Comparison of ENCODE assay signal across 15 mouse cellular contexts in genomic region chr1:153329306-153329705, GRCm38 (mm10). TPM values are rescaled to one million over a fixed set of nuclear protein-coding genes. Genes with fewer than 3 reads are reported as not detected.
A peak's percentile ranks its signal among the peaks of the same experiment; 100 is the strongest.
DNase-seq lines count a peak whose midpoint lies in the region; ATAC-seq and TF ChIP-seq lines count a peak whose summit lies in the region.
"Had no signal": no experiment of that assay in that cellular context is flagged by ENCODE, and none has a peak within 500 bp of the region (broad histone marks: within the 10 kb centered on the region; RNA-seq: fewer than 3 reads in every experiment).

No protein-coding gene starts in this region.

- H3K9me3 ChIP-seq in hindbrain, postnatal 0 days (ENCODE audit: low read length): no peaks in the 10 kb centered on the region
- H3K9me3 ChIP-seq in hindbrain, embryonic 12.5 days (replicated peaks): no peaks in the 10 kb centered on the region
- H3K9me3 ChIP-seq in midbrain, embryonic 11.5 days (ENCODE audit: control insufficient read depth, low read length): no peaks in the 10 kb centered on the region
- no peaks in the 10 kb centered on the region for H3K9me3 ChIP-seq in midbrain, embryonic 16.5 days (replicated peaks; ENCODE audit: control insufficient read depth, low read length, poor library complexity, severe bottlenecking)
- no peaks in the 10 kb centered on the region for H3K9me3 ChIP-seq in stomach, embryonic 14.5 days (ENCODE audit: control insufficient read depth, low read depth, low read length)
- H3K9me3 ChIP-seq: forebrain, embryonic 13.5 days had no signal

- ATAC-seq in hindbrain, postnatal 0 days: no peak
- ATAC-seq in hindbrain, embryonic 12.5 days (ENCODE audit: low FRiP score): no peak
- ATAC-seq in midbrain, embryonic 11.5 days (ENCODE audit: low FRiP score): no peak
- no peak for ATAC-seq in midbrain, embryonic 16.5 days
- ATAC-seq in stomach, embryonic 14.5 days (ENCODE audit: insufficient number of reproducible peaks, insufficient read depth, low FRiP score, low read depth): no peak
- ATAC-seq: forebrain, embryonic 13.5 days had no signal

- intact Hi-C loops in gastrocnemius, adult 2 months (cut with DNase I): no loop called here
- intact Hi-C loops in gastrocnemius, postnatal 14 days (cut with DNase I; ENCODE audit: low total_unique reads): loop anchor here (10.0 kb wide), 1 partner anchor 55 kb away; no protein-coding TSS in a partner anchor

- no peak overlapping the region for H3K9ac ChIP-seq in hindbrain, postnatal 0 days (replicated peaks; ENCODE audit: low read length)
- no peak overlapping the region for H3K9ac ChIP-seq in hindbrain, embryonic 12.5 days
- H3K9ac ChIP-seq in midbrain, embryonic 11.5 days (ENCODE audit: low read length): no peak overlapping the region
- H3K9ac ChIP-seq in midbrain, embryonic 16.5 days (ENCODE audit: low read depth, low read length): no peak overlapping the region
- no peak overlapping the region for H3K9ac ChIP-seq in stomach, embryonic 14.5 days (replicated peaks; ENCODE audit: low read depth, low read length)

- no peak for TF ChIP-seq CTCF in gastrocnemius, adult 2 months (IDR thresholded peaks at IDR 0.05)
- TF ChIP-seq CTCF in hindbrain, postnatal 0 days (IDR thresholded peaks at IDR 0.05; ENCODE audit: low read depth): no peak

- peak overlapping the region; percentile 98 for H3K27ac ChIP-seq in gastrocnemius, adult 2 months
- H3K27ac ChIP-seq in hindbrain, postnatal 0 days: no peak overlapping the region
- no peak overlapping the region for H3K27ac ChIP-seq in hindbrain, embryonic 12.5 days
- no peak overlapping the region for H3K27ac ChIP-seq in midbrain, embryonic 11.5 days (ENCODE audit: low read depth, low read length)
- H3K27ac ChIP-seq in midbrain, embryonic 16.5 days (ENCODE audit: low read length): no peak overlapping the region
- H3K27ac ChIP-seq in stomach, embryonic 14.5 days (ENCODE audit: low read length): no peak overlapping the region
- H3K27ac ChIP-seq: forebrain, embryonic 13.5 days had no signal

- H3K4me3 ChIP-seq in gastrocnemius, adult 2 months: peak overlapping the region; percentile 98
- no peak overlapping the region for H3K4me3 ChIP-seq in hindbrain, postnatal 0 days (ENCODE audit: low read length)
- H3K4me3 ChIP-seq in hindbrain, embryonic 12.5 days: no peak overlapping the region
- H3K4me3 ChIP-seq in midbrain, embryonic 11.5 days (ENCODE audit: low read depth, low read length): no peak overlapping the region
- H3K4me3 ChIP-seq in midbrain, embryonic 16.5 days (ENCODE audit: low read depth, low read length): no peak overlapping the region
- no peak overlapping the region for H3K4me3 ChIP-seq in stomach, embryonic 14.5 days (ENCODE audit: low read depth, low read length)
- H3K4me3 ChIP-seq: forebrain, embryonic 13.5 days had no signal

- 0 out of 2 replicates have a peak, but pooled peaks cover 11% of the 10 kb centered on the region for H3K4me1 ChIP-seq in hindbrain, postnatal 0 days (ENCODE audit: insufficient read depth, low read length)
- H3K4me1 ChIP-seq in hindbrain, embryonic 12.5 days: peaks cover 20% of the 10 kb centered on the region
- H3K4me1 ChIP-seq in midbrain, embryonic 11.5 days (ENCODE audit: control insufficient read depth, insufficient read depth, low read length): peaks cover 19% of the 10 kb centered on the region
- peaks cover 27% of the 10 kb centered on the region for H3K4me1 ChIP-seq in midbrain, embryonic 16.5 days (ENCODE audit: control insufficient read depth, insufficient read depth, low read length)
- peaks cover 26% of the 10 kb centered on the region for H3K4me1 ChIP-seq in stomach, embryonic 14.5 days (ENCODE audit: control insufficient read depth, insufficient read depth, low read length)

- H3K4me2 ChIP-seq in hindbrain, postnatal 0 days (ENCODE audit: low read depth, low read length): peak overlapping the region; percentile 96
- no peak overlapping the region for H3K4me2 ChIP-seq in hindbrain, embryonic 12.5 days (replicated peaks)
- no peak overlapping the region for H3K4me2 ChIP-seq in midbrain, embryonic 11.5 days
- no peak overlapping the region for H3K4me2 ChIP-seq in midbrain, embryonic 16.5 days (ENCODE audit: low read length)
- peak overlapping the region; percentile 54; the same call in 1 of the 2 replicates for H3K4me2 ChIP-seq in stomach, embryonic 14.5 days (replicated peaks; ENCODE audit: low read depth, low read length)

- H3K27me3 ChIP-seq in hindbrain, postnatal 0 days (ENCODE audit: insufficient read depth, low read length): no peaks in the 10 kb centered on the region
- no peaks in the 10 kb centered on the region for H3K27me3 ChIP-seq in hindbrain, embryonic 12.5 days
- H3K27me3 ChIP-seq in midbrain, embryonic 11.5 days (ENCODE audit: control insufficient read depth, insufficient read depth, low read length): no peaks in the 10 kb centered on the region
- H3K27me3 ChIP-seq in midbrain, embryonic 16.5 days (ENCODE audit: control insufficient read depth, insufficient read depth, low read depth, low read length): no peaks in the 10 kb centered on the region
- no peaks in the 10 kb centered on the region for H3K27me3 ChIP-seq in stomach, embryonic 14.5 days (ENCODE audit: control insufficient read depth, insufficient read depth, low read length)
- H3K27me3 ChIP-seq: forebrain, embryonic 13.5 days had no signal

- no peaks in the 10 kb centered on the region for H3K36me3 ChIP-seq in hindbrain, postnatal 0 days (ENCODE audit: insufficient read depth, low read length)
- H3K36me3 ChIP-seq in hindbrain, embryonic 12.5 days: 0 out of 2 replicates have a peak, but pooled peaks cover 8% of the 10 kb centered on the region
- H3K36me3 ChIP-seq in midbrain, embryonic 11.5 days (ENCODE audit: control insufficient read depth, insufficient read depth, low read length): no peaks in the 10 kb centered on the region
- no peaks in the 10 kb centered on the region for H3K36me3 ChIP-seq in midbrain, embryonic 16.5 days (ENCODE audit: control insufficient read depth, insufficient read depth, low read length)
- no peaks in the 10 kb centered on the region; the same call in 1 of the 2 replicates for H3K36me3 ChIP-seq in stomach, embryonic 14.5 days (ENCODE audit: control insufficient read depth, insufficient read depth, low read length)

- DNase-seq in gastrocnemius, adult 2 months: no peak
- no peak for DNase-seq in gastrocnemius, postnatal 14 days
- no peak for DNase-seq in hindbrain, postnatal 0 days (ENCODE audit: low spot score)
- DNase-seq in midbrain, embryonic 11.5 days (ENCODE audit: low spot score, missing footprints): peak; percentile 72
- no peak for DNase-seq in right cerebral cortex, postnatal 10 days (ENCODE audit: low spot score in 2 of 2)
- DNase-seq: B cell, adult 2 months; cerebellum, adult 8-10 months; gastrocnemius, postnatal 36 days; lung, adult 2 months; right cerebral cortex, adult 18-20 months; thymus, postnatal 4 days had no signal

- WGBS in hindbrain, postnatal 0 days: 83% methylated on average over 6 of the region's 6 CpGs
- WGBS in hindbrain, embryonic 12.5 days: 87% methylated on average over 6 of the region's 6 CpGs
- WGBS in midbrain, embryonic 11.5 days: 91% methylated on average over 6 of the region's 6 CpGs
- 87% methylated on average over 6 of the region's 6 CpGs for WGBS in midbrain, embryonic 16.5 days
- 83% methylated on average over 6 of the region's 6 CpGs for WGBS in stomach, embryonic 14.5 days

RNA-seq across cellular contexts. Expression of gene Lamc1, which starts 3.3 kb away (rescaled TPM):
- 10 to 100 TPM; 67.7 to 71.6 TPM for total RNA-seq in gastrocnemius, adult 2 months (2021)
- 100 to 1,000 TPM; 217 to 268 TPM for total RNA-seq in gastrocnemius, postnatal 14 days (2021)
- total RNA-seq in hindbrain, postnatal 0 days (2014; rRNA removed): 46.1 and 52.9 TPM in 2 replicates
- 13.5 and 13.9 TPM in 2 replicates for polyA plus RNA-seq in hindbrain, postnatal 0 days (2015; fragmentation: Nextera tagmentation; extraction: Ambion mirVana)
- polyA plus RNA-seq in hindbrain, embryonic 12.5 days (2016; fragmentation: Nextera tagmentation; extraction: Ambion mirVana): 35.7 and 36.0 TPM in 2 replicates
- polyA plus RNA-seq in midbrain, embryonic 11.5 days (2014; fragmentation: Nextera tagmentation; extraction: Ambion mirVana): 24.6 and 26.5 TPM in 2 replicates
- 11.0 and 13.7 TPM in 2 replicates for polyA plus RNA-seq in midbrain, embryonic 16.5 days (2015; fragmentation: Nextera tagmentation; extraction: Ambion mirVana)
- 104 and 111 TPM in 2 replicates for polyA plus RNA-seq in stomach, embryonic 14.5 days (2014; fragmentation: Nextera tagmentation; extraction: Ambion mirVana)

Comparison
In these comparisons a context has a peak if more than half of its experiments do, and no peak if none do; other contexts are left out.
1. H3K4me2 ChIP-seq: peak in hindbrain, postnatal 0 days (single experiment) and stomach, embryonic 14.5 days (single experiment); none in hindbrain, embryonic 12.5 days (single experiment), midbrain, embryonic 11.5 days (single experiment) and midbrain, embryonic 16.5 days (single experiment).